Mouse (Mus musculus) kidney, postnatal 0 days (tissue): ENCODE measurements around the gene Rbms1. TPM values are rescaled to one million over a fixed set of nuclear protein-coding genes. Genes with fewer than 3 reads are reported as not detected.

ENCODE experiments used
- ATAC-seq: fragments of 200-750 bp; cut with Nextera tagmentation; replicated peaks from 2 replicates; pipeline ENCODE4 v1.8.0; 2017; ENCODE audit warnings: low read depth, moderate number of reproducible peaks, moderate TSS enrichment, moderate library complexity; ENCODE audit not compliant: low FRiP score
- DNase-seq: peaks from one replicate; pipeline ENCODE4 v3.0.0-alpha.2; 2016; ENCODE audit warnings: low spot score
- H3K27ac ChIP-seq: fragments of 300-500 bp; sonication (generic); 2 replicates; pipeline ENCODE4 v1.5.1; 2014; ENCODE audit warnings: mild to moderate bottlenecking
- H3K27me3 ChIP-seq: fragments of 300-500 bp; sonication (generic); 2 replicates; pipeline ENCODE4 v1.6.1; 2014; ENCODE audit warnings: low read length, mixed read lengths; ENCODE audit not compliant: insufficient read depth
- H3K36me3 ChIP-seq: fragments of 300-500 bp; sonication (generic); 2 replicates; pipeline ENCODE4 v1.6.1; 2014; ENCODE audit warnings: low read length, mixed read lengths; ENCODE audit not compliant: insufficient read depth
- H3K4me1 ChIP-seq: fragments of 300-500 bp; sonication (generic); replicated peaks from 2 replicates; pipeline ENCODE4 v1.6.1; 2014; ENCODE audit warnings: antibody characterized with exemption, low read length, mixed read lengths; ENCODE audit not compliant: insufficient read depth
- H3K4me2 ChIP-seq: fragments of 300-500 bp; sonication (generic); 2 replicates; pipeline ENCODE4 v1.6.1; 2014; ENCODE audit warnings: mild to moderate bottlenecking, low read length, moderate library complexity, mixed read lengths
- H3K4me3 ChIP-seq: fragments of 300-500 bp; sonication (generic); replicated peaks from 2 replicates; pipeline ENCODE4 v1.5.1; 2014; ENCODE audit warnings: low read depth, low read length
- H3K9ac ChIP-seq: fragments of 300-500 bp; sonication (generic); 2 replicates; pipeline ENCODE4 v1.6.1; 2014; ENCODE audit warnings: low read depth, low read length
- H3K9me3 ChIP-seq: fragments of 300-500 bp; sonication (generic); replicated peaks from 2 replicates; pipeline ENCODE4 v1.6.1; 2016; ENCODE audit warnings: low read length, inconsistent platforms, mixed read lengths
- CTCF ChIP-seq: IDR thresholded peaks from 2 replicates; pipeline ENCODE4 v1.5.1; 2016; ENCODE audit warnings: antibody characterized with exemption, low read depth, mild to moderate bottlenecking, moderate library complexity
- WGBS: fragments of 180-500 bp; shearing (Covaris S2); extraction: QIAGEN DNeasy Blood & Tissue Kit; methylation state at CpG from one replicate; pipeline ENCODE4 v1.1.7; 2014; 5-methylcytosine and 5-hydroxymethylcytosine counted together
- polyA plus RNA-seq: library from polyadenylated mRNA; unstranded; fragments of >200 nt; fragmentation: Nextera tagmentation; extraction: Ambion mirVana; gene quantifications from 2 replicates; pipeline ENCODE4 v1.2.1, GENCODE M21; 2015

Gene Rbms1
- polyA plus RNA-seq, 1 experiment from 2014 or later = 92.5 TPM

DNA sequence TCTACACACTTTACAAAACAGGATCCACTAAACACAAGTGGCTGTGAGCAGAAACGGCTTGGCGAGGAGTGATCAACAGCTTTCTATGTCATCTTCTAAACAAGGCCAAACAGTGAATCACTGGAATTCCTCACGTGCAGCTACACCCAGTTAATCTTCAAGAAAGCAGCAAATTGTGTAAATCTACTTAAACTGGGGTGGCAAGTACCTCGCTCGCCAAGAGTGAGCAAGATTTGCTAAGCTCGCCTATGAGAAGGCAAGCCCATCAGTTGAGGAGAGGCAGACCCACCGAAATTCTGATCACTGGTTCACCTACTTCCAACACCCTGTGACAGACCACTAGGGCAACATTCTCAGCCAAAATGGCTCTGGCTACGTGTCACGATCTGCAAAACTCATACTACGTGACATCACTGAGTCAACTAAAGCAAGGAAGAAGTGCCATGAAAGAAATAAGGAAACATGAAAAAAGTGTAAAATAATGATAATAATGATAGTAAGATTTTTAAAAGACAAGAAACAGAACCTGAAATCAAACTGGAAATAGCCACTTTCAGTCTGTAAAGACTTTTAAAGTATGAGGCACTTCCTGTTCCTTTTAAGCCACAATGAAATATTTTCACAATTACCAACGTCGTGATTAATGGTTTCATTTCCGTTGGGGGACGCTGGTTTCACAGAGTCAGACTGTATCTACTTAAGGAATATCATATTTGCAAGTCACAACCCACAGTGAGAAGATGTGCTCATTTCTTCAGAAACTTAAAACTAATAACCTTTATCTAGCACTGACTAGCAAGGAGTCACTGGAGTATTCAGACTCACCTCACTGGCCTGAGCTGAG is 85.2 kb downstream of the Rbms1 start:
- Histone ChIP-seq H3K4me2 (0 out of 2 replicates have a peak overlapping the region, but pooled peaks have one; percentile 14), H3K36me3 (no peaks in the 10 kb centered on the region), H3K4me1 (peaks cover 24% of the 10 kb centered on the region), H3K27me3 (no peaks in the 10 kb centered on the region), H3K27ac (0 out of 2 replicates have a peak overlapping the region, but pooled peaks have one; percentile 19), H3K9me3 (no peaks in the 10 kb centered on the region), H3K9ac (no peak overlapping the region), H3K4me3 (no peak overlapping the region)
- no peak for ATAC-seq
- 58% methylated on average over 14 of the region's 14 CpGs for WGBS
- no peak for TF ChIP-seq CTCF
- DNase-seq = peak; percentile 62

DNA sequence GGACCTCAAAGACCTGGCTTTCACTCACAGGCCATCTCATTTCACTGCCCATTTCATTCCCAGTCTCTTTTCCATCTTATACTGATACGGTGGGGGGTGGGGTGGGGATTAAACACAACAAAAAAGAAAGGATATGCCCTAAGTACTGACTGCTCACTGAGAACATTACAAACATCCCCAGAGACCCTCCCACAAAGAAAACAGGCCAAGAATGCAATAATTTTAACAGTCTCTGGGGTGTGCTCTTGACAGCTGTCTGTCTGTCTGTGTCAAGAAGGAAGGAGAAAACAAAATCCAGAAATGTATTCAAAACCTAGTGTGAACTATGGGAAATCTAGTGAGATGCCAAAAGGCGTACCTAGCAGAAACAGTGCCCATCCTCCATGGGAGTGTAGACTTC is 86.1 kb downstream of the Rbms1 start:
- 64% methylated on average over 2 of the region's 2 CpGs for WGBS
- no peak for TF ChIP-seq CTCF

GRCm38 (mm10) chr2:60872095-60872811 is 90.7 kb downstream of the Rbms1 start:
- no peak for ATAC-seq
- WGBS = 58% methylated on average over 7 of the region's 7 CpGs
- no peak overlapping the region for H3K27ac ChIP-seq

More for the DNA sequence above, 86.1 kb downstream of the Rbms1 start:
- ATAC-seq = no peak
- no peak for DNase-seq
- Histone ChIP-seq H3K36me3 (no peaks in the 10 kb centered on the region), H3K4me3 (no peak overlapping the region), H3K9me3 (no peaks in the 10 kb centered on the region), H3K9ac (no peak overlapping the region), H3K27ac (no peak overlapping the region), H3K4me2 (no peak overlapping the region), H3K4me1 (peaks cover 24% of the 10 kb centered on the region), H3K27me3 (no peaks in the 10 kb centered on the region)

DNA sequence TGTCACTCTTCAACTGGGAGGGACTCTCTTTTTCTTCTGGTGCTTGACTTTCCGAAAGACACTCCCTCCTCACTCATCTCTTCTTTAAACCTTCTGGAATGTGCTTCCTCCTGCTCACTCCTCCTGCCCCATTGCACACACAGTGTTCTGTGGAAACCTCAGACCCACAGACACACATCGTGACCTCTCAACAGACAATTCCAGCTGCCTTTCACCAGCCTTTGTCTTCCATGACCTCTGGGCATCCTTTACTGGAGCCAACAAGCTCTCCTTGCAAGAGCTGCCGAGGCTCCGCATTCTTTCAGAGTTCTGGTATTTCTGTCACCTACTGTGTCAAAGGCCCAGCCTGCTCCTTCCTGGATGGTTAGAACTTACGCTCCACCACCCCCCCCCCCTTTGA is 92.0 kb downstream of the Rbms1 start:
- 0 out of 2 replicates have a peak overlapping the region, but pooled peaks have one; percentile 20 for H3K27ac ChIP-seq
- H3K9ac ChIP-seq = no peak overlapping the region
- no peaks in the 10 kb centered on the region for H3K9me3 ChIP-seq
- H3K4me3 ChIP-seq = no peak overlapping the region
- WGBS = 29% methylated on average over 5 of the region's 5 CpGs
- no peaks in the 10 kb centered on the region for H3K36me3 ChIP-seq
- H3K4me1 ChIP-seq = peaks cover 23% of the 10 kb centered on the region
- TF ChIP-seq CTCF = no peak
- no peaks in the 10 kb centered on the region for H3K27me3 ChIP-seq
- DNase-seq (peak; percentile 61), ATAC-seq (0 out of 2 replicates have a peak, but pooled peaks have one; percentile 18)
- H3K4me2 ChIP-seq = no peak overlapping the region

More at GRCm38 (mm10) chr2:60872095-60872811, 90.7 kb downstream of the Rbms1 start:
- no peak overlapping the region for H3K4me2 ChIP-seq
- H3K4me3 ChIP-seq = no peak overlapping the region
- H3K9ac ChIP-seq = no peak overlapping the region
- H3K9me3 ChIP-seq = no peaks in the 10 kb centered on the region
- TF ChIP-seq CTCF = no peak
- no peaks in the 10 kb centered on the region for H3K27me3 ChIP-seq
- H3K36me3 ChIP-seq = no peaks in the 10 kb centered on the region
- H3K4me1 ChIP-seq = peaks cover 33% of the 10 kb centered on the region
- DNase-seq = no peak

GRCm38 (mm10) chr2:60870450-60870849 is 92.5 kb downstream of the Rbms1 start:
- Histone ChIP-seq H3K36me3 (no peaks in the 10 kb centered on the region), H3K4me1 (peaks cover 20% of the 10 kb centered on the region), H3K27me3 (no peaks in the 10 kb centered on the region), H3K4me2 (no peak overlapping the region), H3K9me3 (no peaks in the 10 kb centered on the region), H3K9ac (no peak overlapping the region), H3K4me3 (no peak overlapping the region), H3K27ac (0 out of 2 replicates have a peak overlapping the region, but pooled peaks have one; percentile 20)
- no peak for DNase-seq
- no peak for TF ChIP-seq CTCF
- no peak for ATAC-seq
- 50% methylated on average over 4 of the region's 4 CpGs for WGBS

DNA sequence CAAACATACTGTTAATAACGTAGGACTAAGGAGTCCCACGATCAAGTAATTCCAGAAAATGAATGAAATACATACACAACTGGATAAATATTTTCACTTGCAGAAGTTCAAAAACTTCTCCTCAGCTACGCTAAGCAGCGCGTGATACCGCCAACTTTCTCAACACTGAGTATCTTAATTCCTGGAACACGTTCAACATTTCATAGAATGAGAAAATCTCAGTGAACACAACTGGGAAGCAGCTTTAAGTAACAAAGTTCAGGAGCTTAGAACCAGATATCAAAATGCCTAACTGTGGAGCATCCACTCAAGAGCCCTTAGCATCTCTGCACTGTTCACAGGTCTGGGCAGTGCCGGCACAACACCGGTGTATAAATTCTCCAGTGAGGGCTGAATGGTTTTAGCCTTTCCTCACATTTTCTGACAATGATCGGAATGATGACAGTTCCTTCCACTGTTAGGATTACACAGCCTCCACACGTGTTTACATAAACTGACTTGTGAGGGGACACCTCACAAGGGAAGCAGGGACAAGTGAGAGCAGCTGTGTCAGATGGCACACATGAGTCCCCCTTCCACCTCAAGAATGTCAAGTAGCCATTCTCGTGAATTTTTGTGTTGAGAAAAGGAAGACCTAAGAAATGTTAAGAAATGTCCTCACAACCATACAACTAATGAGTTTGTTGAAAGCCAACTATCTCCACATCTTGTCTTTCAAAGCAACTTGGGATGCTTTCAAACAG is 93.8 kb downstream of the Rbms1 start:
- Histone ChIP-seq H3K9me3 (no peaks in the 10 kb centered on the region), H3K27me3 (no peaks in the 10 kb centered on the region), H3K27ac (no peak overlapping the region), H3K4me2 (no peak overlapping the region), H3K36me3 (no peaks in the 10 kb centered on the region), H3K9ac (no peak overlapping the region), H3K4me3 (no peak overlapping the region), H3K4me1 (peaks cover 15% of the 10 kb centered on the region; the same call in 1 of the 2 replicates)
- no peak for TF ChIP-seq CTCF
- DNase-seq (no peak), ATAC-seq (no peak)
- WGBS = 72% methylated on average over 12 of the region's 12 CpGs
